Mouse (Mus musculus) neural tube, embryonic 12.5 days (tissue): ENCODE results near the gene Gcn1l1. TPM values are rescaled to one million over a fixed set of nuclear protein-coding genes. Genes with fewer than 3 reads are reported as not detected.
"Not testable (repeated sequence)": the region's sequence is repeated elsewhere in the genome, so short reads cannot be mapped to it uniquely, and the experiment has no call there.

Experiments used
- ATAC-seq: fragments of 200-750 bp; cut with Nextera tagmentation; 2 replicates; pipeline ENCODE4 v1.8.0; 2017; ENCODE audit warnings: low read depth, mild to moderate bottlenecking, moderate TSS enrichment, moderate library complexity; ENCODE audit not compliant: low FRiP score
- H3K27ac ChIP-seq: fragments of 300-500 bp; sonication (generic); 2 replicates; pipeline ENCODE4 v1.5.1; 2016
- H3K27me3 ChIP-seq: fragments of 300-500 bp; sonication (generic); replicated peaks from 2 replicates; pipeline ENCODE4 v1.6.1; 2016; ENCODE audit warnings: mild to moderate bottlenecking
- H3K36me3 ChIP-seq: fragments of 300-500 bp; sonication (generic); 2 replicates; pipeline ENCODE4 v1.6.1; 2016; ENCODE audit warnings: mild to moderate bottlenecking
- H3K4me1 ChIP-seq: fragments of 300-500 bp; sonication (generic); 2 replicates; pipeline ENCODE4 v1.6.1; 2016
- H3K4me2 ChIP-seq: fragments of 300-500 bp; sonication (generic); replicated peaks from 2 replicates; pipeline ENCODE4 v1.6.1; 2016; ENCODE audit warnings: mild to moderate bottlenecking
- H3K4me3 ChIP-seq: fragments of 300-500 bp; sonication (generic); 2 replicates; pipeline ENCODE4 v1.5.1; 2016
- H3K9ac ChIP-seq: fragments of 300-500 bp; sonication (generic); 2 replicates; pipeline ENCODE4 v1.6.1; 2016; ENCODE audit warnings: mild to moderate bottlenecking
- H3K9me3 ChIP-seq: fragments of 300-500 bp; sonication (generic); 2 replicates; pipeline ENCODE4 v1.6.1; 2016; ENCODE audit warnings: mild to moderate bottlenecking
- WGBS: fragments of 180-500 bp; shearing (Covaris S2); methylation state at CpG from one replicate; pipeline ENCODE4 v1.1.7; 2016; 5-methylcytosine and 5-hydroxymethylcytosine counted together
- polyA plus RNA-seq: library from polyadenylated mRNA; unstranded; fragments of >200 nt; fragmentation: Nextera tagmentation; extraction: Ambion mirVana; gene quantifications from 2 replicates; pipeline ENCODE4 v1.2.1, GENCODE M21; 2016

Gcn1l1 gene
- polyA plus RNA-seq, 1 experiment from 2014 or later, result 47.1 TPM

- ATAC-seq, result no peak
- Histone ChIP-seq H3K27ac (no peak overlapping the region), H3K9ac (no peak overlapping the region), H3K4me1 (peaks cover 20% of the 10 kb centered on the region), H3K9me3 (no peaks in the 10 kb centered on the region), H3K27me3 (no peaks in the 10 kb centered on the region), H3K36me3 (peaks cover 39% of the 10 kb centered on the region), H3K4me3 (no peak overlapping the region), H3K4me2 (no peak overlapping the region)
- 85% methylated on average over 4 of the region's 4 CpGs for WGBS
Measured at GRCm38 (mm10) chr5:115569721-115570120, 4.7 kb downstream of the Gcn1l1 start.

GRCm38 (mm10) chr5:115571086-115571485 is 6.0 kb downstream of the Gcn1l1 start:
- WGBS, result 97% methylated on average over 7 of the region's 7 CpGs
- Histone ChIP-seq H3K4me1 (peaks cover 12% of the 10 kb centered on the region), H3K27me3 (no peaks in the 10 kb centered on the region), H3K27ac (no peak overlapping the region), H3K4me3 (no peak overlapping the region), H3K4me2 (no peak overlapping the region), H3K9ac (no peak overlapping the region), H3K9me3 (no peaks in the 10 kb centered on the region), H3K36me3 (peaks cover 51% of the 10 kb centered on the region)
- no peak for ATAC-seq

- Histone ChIP-seq H3K9me3 (no peaks in the 10 kb centered on the region), H3K27me3 (no peaks in the 10 kb centered on the region), H3K36me3 (peaks cover 63% of the 10 kb centered on the region), H3K27ac (no peak overlapping the region), H3K4me3 (no peak overlapping the region), H3K9ac (no peak overlapping the region), H3K4me2 (no peak overlapping the region), H3K4me1 (peaks cover 9% of the 10 kb centered on the region)
- 63% methylated on average over 17 of the region's 17 CpGs for WGBS
- ATAC-seq, result no peak
Measured at GRCm38 (mm10) chr5:115572679-115573535, 7.9 kb downstream of the Gcn1l1 start.

GRCm38 (mm10) chr5:115574992-115575391 is 9.9 kb downstream of the Gcn1l1 start:
- no peak overlapping the region for H3K27ac ChIP-seq
- no peak overlapping the region for H3K4me2 ChIP-seq
- H3K4me1 ChIP-seq, result no peaks in the 10 kb centered on the region; the same call in 1 of the 2 replicates
- H3K27me3 ChIP-seq, result no peaks in the 10 kb centered on the region
- no peak for ATAC-seq
- H3K9ac ChIP-seq, result no peak overlapping the region
- WGBS, result 94% methylated on average over 8 of the region's 8 CpGs
- no peaks in the 10 kb centered on the region for H3K9me3 ChIP-seq
- H3K36me3 ChIP-seq, result peaks cover 84% of the 10 kb centered on the region
- no peak overlapping the region for H3K4me3 ChIP-seq

- H3K27me3 ChIP-seq, H3K9ac ChIP-seq, H3K4me3 ChIP-seq, H3K4me2 ChIP-seq, H3K27ac ChIP-seq, ATAC-seq, H3K4me1 ChIP-seq: not testable (repeated sequence)
- WGBS, result 95% methylated on average over 4 of the region's 4 CpGs
- H3K9me3 ChIP-seq, result peaks cover 10% of the 10 kb centered on the region
- H3K36me3 ChIP-seq, result peaks cover 94% of the 10 kb centered on the region
Measured at GRCm38 (mm10) chr5:115577686-115578085, 12.6 kb downstream of the Gcn1l1 start.

GRCm38 (mm10) chr5:115578922-115579321 is 13.9 kb downstream of the Gcn1l1 start:
- ATAC-seq, result no peak
- Histone ChIP-seq H3K36me3 (peaks cover 95% of the 10 kb centered on the region), H3K4me2 (no peak overlapping the region), H3K4me1 (no peaks in the 10 kb centered on the region), H3K9ac (no peak overlapping the region), H3K27me3 (no peaks in the 10 kb centered on the region), H3K9me3 (peaks cover 14% of the 10 kb centered on the region), H3K27ac (no peak overlapping the region), H3K4me3 (no peak overlapping the region)
- 98% methylated on average over 14 of the region's 14 CpGs for WGBS

- ATAC-seq, result no peak
- 88% methylated on average over 5 of the region's 5 CpGs for WGBS
- H3K9ac ChIP-seq, result no peak overlapping the region
- H3K27me3 ChIP-seq, result no peaks in the 10 kb centered on the region
- no peaks in the 10 kb centered on the region for H3K4me1 ChIP-seq
- no peak overlapping the region for H3K4me2 ChIP-seq
- H3K9me3 ChIP-seq, result peaks cover 14% of the 10 kb centered on the region
- H3K36me3 ChIP-seq, result peaks cover 95% of the 10 kb centered on the region
- H3K27ac ChIP-seq, result no peak overlapping the region
- no peak overlapping the region for H3K4me3 ChIP-seq
Measured at GRCm38 (mm10) chr5:115579363-115579762, 14.3 kb downstream of the Gcn1l1 start.

- Histone ChIP-seq H3K9me3 (peaks cover 14% of the 10 kb centered on the region), H3K36me3 (peaks cover 95% of the 10 kb centered on the region), H3K4me1 (no peaks in the 10 kb centered on the region), H3K27ac (no peak overlapping the region), H3K4me3 (no peak overlapping the region), H3K27me3 (no peaks in the 10 kb centered on the region), H3K9ac (no peak overlapping the region), H3K4me2 (no peak overlapping the region)
- ATAC-seq, result no peak
- WGBS, result 91% methylated on average over 14 of the region's 14 CpGs
Measured at GRCm38 (mm10) chr5:115580229-115581001, 15.4 kb downstream of the Gcn1l1 start.

GRCm38 (mm10) chr5:115581662-115582061 is 16.6 kb downstream of the Gcn1l1 start:
- ATAC-seq, result no peak
- 96% methylated on average over 9 of the region's 9 CpGs for WGBS

GRCm38 (mm10) chr5:115585616-115586015 is 20.6 kb downstream of the Gcn1l1 start:
- H3K27ac ChIP-seq, result no peak overlapping the region
- WGBS, result 90% methylated on average over 12 of the region's 12 CpGs
- no peak for ATAC-seq

More at GRCm38 (mm10) chr5:115581662-115582061, 16.6 kb downstream of the Gcn1l1 start:
- Histone ChIP-seq H3K4me3 (no peak overlapping the region), H3K4me2 (no peak overlapping the region), H3K9ac (no peak overlapping the region), H3K4me1 (no peaks in the 10 kb centered on the region), H3K9me3 (peaks cover 14% of the 10 kb centered on the region), H3K27me3 (no peaks in the 10 kb centered on the region), H3K27ac (no peak overlapping the region), H3K36me3 (peaks cover 97% of the 10 kb centered on the region)

GRCm38 (mm10) chr5:115586166-115586565 is 21.1 kb downstream of the Gcn1l1 start:
- Histone ChIP-seq H3K27ac (no peak overlapping the region), H3K4me3 (no peak overlapping the region), H3K4me1 (no peaks in the 10 kb centered on the region), H3K9me3 (peaks cover 14% of the 10 kb centered on the region), H3K9ac (no peak overlapping the region), H3K36me3 (peaks cover 97% of the 10 kb centered on the region), H3K4me2 (no peak overlapping the region), H3K27me3 (no peaks in the 10 kb centered on the region)
- 88% methylated on average over 15 of the region's 15 CpGs for WGBS
- ATAC-seq, result no peak

More at GRCm38 (mm10) chr5:115585616-115586015, 20.6 kb downstream of the Gcn1l1 start:
- Histone ChIP-seq H3K4me1 (no peaks in the 10 kb centered on the region), H3K4me3 (no peak overlapping the region), H3K27me3 (no peaks in the 10 kb centered on the region), H3K9me3 (peaks cover 14% of the 10 kb centered on the region), H3K36me3 (peaks cover 97% of the 10 kb centered on the region), H3K9ac (no peak overlapping the region), H3K4me2 (no peak overlapping the region)

- no peak overlapping the region for H3K4me3 ChIP-seq
- H3K27ac ChIP-seq, result no peak overlapping the region
- H3K4me1 ChIP-seq, result no peaks in the 10 kb centered on the region
- H3K27me3 ChIP-seq, result no peaks in the 10 kb centered on the region
- no peak for ATAC-seq
- peaks cover 13% of the 10 kb centered on the region for H3K9me3 ChIP-seq
- H3K4me2 ChIP-seq, result no peak overlapping the region
- H3K36me3 ChIP-seq, result peaks cover 97% of the 10 kb centered on the region
- WGBS, result 91% methylated on average over 2 of the region's 2 CpGs
- no peak overlapping the region for H3K9ac ChIP-seq
Measured at GRCm38 (mm10) chr5:115586780-115587179, 21.7 kb downstream of the Gcn1l1 start.
